Mouse (Mus musculus) myocyte (in vitro differentiated cells): ENCODE measurements around the gene Pard3b.

Experiments
- E2F4 ChIP-seq: IDR thresholded peaks from one replicate; pipeline ENCODE4 v1.6.1; 2011; ENCODE audit warnings: mild to moderate bottlenecking, control low read depth, moderate library complexity; ENCODE audit not compliant: insufficient read depth
- MAX ChIP-seq: IDR thresholded peaks from one replicate; pipeline ENCODE4 v1.6.1; 2011; ENCODE audit warnings: low read depth, mild to moderate bottlenecking, control low read depth
- MYOG ChIP-seq, 3 experiments: IDR thresholded peaks; one replicate each; pipeline ENCODE4 v1.6.1; 2011; ENCODE audit warnings: control low read depth in 2 of 3, low read depth in 2 of 3, mild to moderate bottlenecking in 2 of 3; ENCODE audit not compliant: insufficient read length in 2 of 3, control insufficient read depth in 1 of 3, insufficient read depth in 1 of 3
- POLR2A ChIP-seq: IDR thresholded peaks from one replicate; pipeline ENCODE4 v1.6.1; 2011; ENCODE audit warnings: low read depth, mild to moderate bottlenecking, control low read depth, moderate library complexity; ENCODE audit not compliant: insufficient read length
- SRF ChIP-seq: IDR thresholded peaks from one replicate; pipeline ENCODE4 v1.6.1; 2011; ENCODE audit warnings: low read depth; ENCODE audit not compliant: control insufficient read depth, insufficient read length
- TCF12 ChIP-seq: IDR thresholded peaks from one replicate; pipeline ENCODE4 v1.6.1; 2011; ENCODE audit warnings: mild to moderate bottlenecking, control low read depth; ENCODE audit not compliant: poor library complexity, insufficient read depth, severe bottlenecking
- USF1 ChIP-seq: IDR thresholded peaks from one replicate; pipeline ENCODE4 v1.6.1; 2011; ENCODE audit warnings: low read depth, mild to moderate bottlenecking, control low read depth, moderate library complexity

DNA sequence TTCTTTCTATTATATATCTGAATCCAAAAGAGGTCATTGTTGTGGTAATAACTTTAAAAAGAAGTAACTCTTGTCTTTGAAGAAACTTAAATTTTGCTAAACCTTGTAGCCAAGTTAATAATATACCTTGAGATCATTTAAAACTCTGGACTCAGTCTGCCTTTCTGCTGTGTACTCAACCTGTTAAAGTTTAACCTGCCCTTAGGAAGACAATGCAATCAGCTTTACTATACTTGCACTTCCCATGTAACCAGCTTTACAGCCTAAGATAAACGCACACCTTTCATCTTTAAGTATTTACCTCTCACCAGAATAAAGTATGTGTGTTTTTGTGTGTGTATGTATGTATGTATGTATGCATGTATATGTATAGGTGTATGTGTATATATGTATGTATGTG lies 97.9 kb downstream of the Pard3b start:
- no peak for TF ChIP-seq TCF12
- TF ChIP-seq POLR2A, result no peak
- TF ChIP-seq USF1, result no peak
- no peak for TF ChIP-seq MYOG (IDR thresholded peaks at IDR 0.05; ENCODE audit: control insufficient read depth in 1 of 3, insufficient read depth in 1 of 3, insufficient read length in 2 of 3, low read depth in 2 of 3)
- TF ChIP-seq MAX, result no peak
- no peak for TF ChIP-seq E2F4
- TF ChIP-seq SRF, result no peak
